Mouse (Mus musculus) midbrain, embryonic 16.5 days (tissue): Measurements from ENCODE around the gene Gse1. TPM values are rescaled to one million over a fixed set of nuclear protein-coding genes. Genes with fewer than 3 reads are reported as not detected.

Experiments used
- ATAC-seq: fragments of 200-750 bp; cut with Nextera tagmentation; 2 replicates; pipeline ENCODE4 v1.8.0; 2017; ENCODE audit warnings: moderate TSS enrichment
- H3K27ac ChIP-seq: fragments of 300-500 bp; sonication (generic); 2 replicates; pipeline ENCODE4 v1.5.1; 2014; ENCODE audit warnings: mild to moderate bottlenecking, low read length, mixed read lengths
- H3K27me3 ChIP-seq: fragments of 300-500 bp; sonication (generic); 2 replicates; pipeline ENCODE4 v1.6.1; 2014; ENCODE audit warnings: low read depth, low read length, mixed read lengths; ENCODE audit not compliant: control insufficient read depth, insufficient read depth
- H3K36me3 ChIP-seq: fragments of 300-500 bp; sonication (generic); 2 replicates; pipeline ENCODE4 v1.6.1; 2014; ENCODE audit warnings: mild to moderate bottlenecking, low read length, moderate library complexity, mixed read lengths; ENCODE audit not compliant: control insufficient read depth, insufficient read depth
- H3K4me1 ChIP-seq: fragments of 300-500 bp; sonication (generic); 2 replicates; pipeline ENCODE4 v1.6.1; 2014; ENCODE audit warnings: mild to moderate bottlenecking, low read length, mixed read lengths; ENCODE audit not compliant: control insufficient read depth, insufficient read depth
- H3K4me2 ChIP-seq: fragments of 300-500 bp; sonication (generic); 2 replicates; pipeline ENCODE4 v1.6.1; 2014; ENCODE audit warnings: mild to moderate bottlenecking, low read length, mixed read lengths
- H3K4me3 ChIP-seq: fragments of 300-500 bp; sonication (generic); 2 replicates; pipeline ENCODE4 v1.5.1; 2014; ENCODE audit warnings: low read depth, mild to moderate bottlenecking, low read length, moderate library complexity, mixed read lengths
- H3K9ac ChIP-seq: fragments of 300-500 bp; sonication (generic); 2 replicates; pipeline ENCODE4 v1.6.1; 2014; ENCODE audit warnings: low read depth, low read length, mixed read lengths
- H3K9me3 ChIP-seq: fragments of 300-500 bp; sonication (generic); replicated peaks from 2 replicates; pipeline ENCODE4 v1.6.1; 2014; ENCODE audit warnings: mild to moderate bottlenecking, low read length, mixed read lengths; ENCODE audit not compliant: control insufficient read depth, poor library complexity, severe bottlenecking
- WGBS: fragments of 180-500 bp; shearing (Covaris S2); extraction: QIAGEN DNeasy Blood & Tissue Kit; methylation state at CpG from one replicate; pipeline ENCODE4 v1.1.7; 2014; 5-methylcytosine and 5-hydroxymethylcytosine counted together
- polyA plus RNA-seq: library from polyadenylated mRNA; unstranded; fragments of >200 nt; fragmentation: Nextera tagmentation; extraction: Ambion mirVana; gene quantifications from 2 replicates; pipeline ENCODE4 v1.2.1, GENCODE M21; 2015

Gse1 gene
- polyA plus RNA-seq, 1 experiment from 2014 or later, result 13.3 TPM

GRCm38 (mm10) chr8:120554466-120555039 is 326.3 kb downstream of the Gse1 start:
- no peaks in the 10 kb centered on the region for H3K9me3 ChIP-seq
- no peak overlapping the region for H3K4me3 ChIP-seq
- H3K4me2 ChIP-seq, result no peak overlapping the region
- no peak for ATAC-seq
- 0 out of 2 replicates have a peak, but pooled peaks cover 3% of the 10 kb centered on the region for H3K36me3 ChIP-seq
- 88% methylated on average over 17 of the region's 18 CpGs for WGBS
- no peaks in the 10 kb centered on the region for H3K27me3 ChIP-seq
- H3K4me1 ChIP-seq, result peaks cover 67% of the 10 kb centered on the region
- no peak overlapping the region for H3K27ac ChIP-seq
- H3K9ac ChIP-seq, result no peak overlapping the region

DNA sequence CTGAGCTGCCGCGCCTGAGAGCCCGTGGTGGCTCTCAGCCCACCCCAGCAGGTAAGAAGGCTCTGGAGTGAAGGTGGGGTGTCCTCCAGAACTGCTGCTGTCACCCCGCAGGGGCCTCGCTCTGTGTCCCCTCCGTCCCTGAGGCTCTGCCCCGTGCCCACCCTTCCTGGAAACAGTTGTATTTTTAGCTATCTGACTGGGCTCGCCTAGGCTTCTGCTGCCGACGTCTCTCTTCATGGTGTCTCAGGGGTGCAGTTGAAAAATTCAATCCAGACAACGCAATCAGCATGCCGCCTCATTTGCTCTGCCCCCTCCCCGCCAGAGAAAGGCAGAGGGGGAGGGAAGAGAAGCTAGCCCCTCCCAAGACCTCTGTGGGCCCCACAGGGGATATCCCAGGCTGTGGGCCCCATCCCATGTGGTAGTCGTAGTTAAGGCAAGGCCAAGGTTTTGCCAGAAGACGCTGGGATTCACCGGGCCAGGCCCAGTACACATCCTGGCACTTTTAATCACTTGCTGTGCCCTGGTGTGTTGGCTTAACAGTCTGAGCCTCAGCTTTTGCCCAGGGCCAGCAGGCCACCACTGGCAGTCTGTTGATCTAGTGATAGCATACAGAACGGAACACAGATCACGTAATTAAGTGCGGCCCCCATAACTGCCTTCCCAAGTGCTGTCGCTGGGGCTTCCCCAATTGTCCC is 328.1 kb downstream of the Gse1 start:
- no peaks in the 10 kb centered on the region for H3K27me3 ChIP-seq
- H3K36me3 ChIP-seq, result 0 out of 2 replicates have a peak, but pooled peaks cover 3% of the 10 kb centered on the region
- H3K27ac ChIP-seq, result peak overlapping the region; percentile 68
- ATAC-seq, result no peak
- 38% methylated on average over 20 of the region's 20 CpGs for WGBS
- H3K9ac ChIP-seq, result peak overlapping the region; percentile 18
- peaks cover 65% of the 10 kb centered on the region for H3K4me1 ChIP-seq
- H3K9me3 ChIP-seq, result no peaks in the 10 kb centered on the region
- H3K4me3 ChIP-seq, result no peak overlapping the region
- no peak overlapping the region for H3K4me2 ChIP-seq

- 0 out of 2 replicates have a peak, but pooled peaks cover 3% of the 10 kb centered on the region for H3K36me3 ChIP-seq
- no peaks in the 10 kb centered on the region for H3K9me3 ChIP-seq
- H3K4me2 ChIP-seq, result no peak overlapping the region
- H3K9ac ChIP-seq, result 0 out of 2 replicates have a peak overlapping the region, but pooled peaks have one; percentile 40
- H3K4me3 ChIP-seq, result no peak overlapping the region
- no peaks in the 10 kb centered on the region for H3K27me3 ChIP-seq
- WGBS, result 38% methylated on average over 15 of the region's 15 CpGs
- no peak for ATAC-seq
- peaks cover 66% of the 10 kb centered on the region for H3K4me1 ChIP-seq
- H3K27ac ChIP-seq, result no peak overlapping the region
These were observed 329.1 kb downstream of the Gse1 start for GRCm38 (mm10) chr8:120557170-120557965.

GRCm38 (mm10) chr8:120558162-120558561 is 329.9 kb downstream of the Gse1 start:
- WGBS, result 54% methylated on average over 3 of the region's 4 CpGs
- Histone ChIP-seq H3K27me3 (no peaks in the 10 kb centered on the region), H3K36me3 (0 out of 2 replicates have a peak, but pooled peaks cover 3% of the 10 kb centered on the region), H3K27ac (no peak overlapping the region), H3K4me3 (no peak overlapping the region), H3K4me1 (peaks cover 74% of the 10 kb centered on the region), H3K9me3 (no peaks in the 10 kb centered on the region), H3K4me2 (no peak overlapping the region), H3K9ac (0 out of 2 replicates have a peak overlapping the region, but pooled peaks have one; percentile 6)
- no peak for ATAC-seq

GRCm38 (mm10) chr8:120559654-120560053 is 331.4 kb downstream of the Gse1 start:
- ATAC-seq, result peak; percentile 16; the same call in 1 of the 2 replicates
- peak overlapping the region; percentile 59; the same call in 1 of the 2 replicates for H3K9ac ChIP-seq
- no peaks in the 10 kb centered on the region for H3K27me3 ChIP-seq
- no peak overlapping the region for H3K4me3 ChIP-seq
- no peaks in the 10 kb centered on the region for H3K36me3 ChIP-seq
- peaks cover 85% of the 10 kb centered on the region for H3K4me1 ChIP-seq
- 9% methylated on average over 11 of the region's 11 CpGs for WGBS
- H3K9me3 ChIP-seq, result no peaks in the 10 kb centered on the region
- peak overlapping the region; percentile 44 for H3K27ac ChIP-seq
- peak overlapping the region; percentile 12; the same call in 1 of the 2 replicates for H3K4me2 ChIP-seq

GRCm38 (mm10) chr8:120560535-120560934 is 332.3 kb downstream of the Gse1 start:
- no peak for ATAC-seq
- no peaks in the 10 kb centered on the region for H3K27me3 ChIP-seq
- 74% methylated on average over 5 of the region's 5 CpGs for WGBS
- H3K36me3 ChIP-seq, result no peaks in the 10 kb centered on the region
- 0 out of 2 replicates have a peak overlapping the region, but pooled peaks have one; percentile 59 for H3K9ac ChIP-seq
- H3K4me3 ChIP-seq, result no peak overlapping the region
- H3K9me3 ChIP-seq, result no peaks in the 10 kb centered on the region
- H3K27ac ChIP-seq, result no peak overlapping the region; the same call in 1 of the 2 replicates
- H3K4me2 ChIP-seq, result no peak overlapping the region
- H3K4me1 ChIP-seq, result peaks cover 91% of the 10 kb centered on the region

- 83% methylated on average over 22 of the region's 22 CpGs for WGBS
- H3K9ac ChIP-seq, result no peak overlapping the region
- ATAC-seq, result no peak
- H3K4me1 ChIP-seq, result peaks cover 79% of the 10 kb centered on the region
- H3K9me3 ChIP-seq, result no peaks in the 10 kb centered on the region
- H3K27me3 ChIP-seq, result no peaks in the 10 kb centered on the region
- H3K4me3 ChIP-seq, result no peak overlapping the region
- no peaks in the 10 kb centered on the region; the same call in 1 of the 2 replicates for H3K36me3 ChIP-seq
- no peak overlapping the region for H3K27ac ChIP-seq
- no peak overlapping the region for H3K4me2 ChIP-seq
These were observed 333.5 kb downstream of the Gse1 start for GRCm38 (mm10) chr8:120561539-120562435.

GRCm38 (mm10) chr8:120562680-120563347 is 334.6 kb downstream of the Gse1 start:
- ATAC-seq, result no peak
- Histone ChIP-seq H3K27ac (peak overlapping the region; percentile 62), H3K36me3 (peaks cover 8% of the 10 kb centered on the region), H3K4me2 (no peak overlapping the region), H3K9me3 (no peaks in the 10 kb centered on the region), H3K9ac (peak overlapping the region; percentile 31; the same call in 1 of the 2 replicates), H3K4me1 (peaks cover 69% of the 10 kb centered on the region), H3K4me3 (no peak overlapping the region), H3K27me3 (no peaks in the 10 kb centered on the region)
- 76% methylated on average over 18 of the region's 18 CpGs for WGBS
